ENCODE assay signal across 21 mouse cellular contexts in genomic region chr2:128247967-128248366, GRCm38 (mm10).
A peak's percentile ranks its signal among the peaks of the same experiment; 100 is the strongest.
DNase-seq lines count a peak whose midpoint lies in the region; ATAC-seq and TF ChIP-seq lines count a peak whose summit lies in the region.
"Had no signal": no experiment of that assay in that cellular context is flagged by ENCODE, and none has a peak within 500 bp of the region (broad histone marks: within the 10 kb centered on the region; RNA-seq: fewer than 3 reads in every experiment).

No protein-coding gene starts in this region.

- H3K27me3 ChIP-seq in heart, adult 2 months (ENCODE audit: control insufficient read depth, insufficient read depth, low read length): no peaks in the 10 kb centered on the region
- no peaks in the 10 kb centered on the region for H3K27me3 ChIP-seq in heart, embryonic 12.5 days (replicated peaks)
- H3K27me3 ChIP-seq: forebrain, embryonic 15.5 days; hindbrain, embryonic 13.5 days; limb, embryonic 12.5 days; lung, embryonic 15.5 days; stomach, embryonic 15.5 days had no signal

- no peak for TF ChIP-seq CTCF in heart, adult 2 months (IDR thresholded peaks at IDR 0.05)

- WGBS in heart, adult 2 months: 21% methylated on average over 4 of the region's 4 CpGs
- WGBS in heart, embryonic 12.5 days: 43% methylated on average over 4 of the region's 4 CpGs

- no peak overlapping the region for H3K27ac ChIP-seq in heart, adult 2 months
- no peak overlapping the region for H3K27ac ChIP-seq in heart, embryonic 12.5 days (ENCODE audit: poor library complexity, severe bottlenecking)
- H3K27ac ChIP-seq: forebrain, embryonic 15.5 days; gastrocnemius, adult 2 months; hindbrain, embryonic 13.5 days; limb, embryonic 12.5 days; lung, embryonic 15.5 days; midbrain, embryonic 10.5 days; stomach, embryonic 15.5 days had no signal

- peaks cover 8% of the 10 kb centered on the region for H3K4me1 ChIP-seq in heart, adult 2 months (ENCODE audit: control insufficient read depth, insufficient read depth, low read length)
- H3K4me1 ChIP-seq in heart, embryonic 12.5 days (replicated peaks): peaks cover 15% of the 10 kb centered on the region
- H3K4me1 ChIP-seq: limb, embryonic 12.5 days; midbrain, embryonic 10.5 days; stomach, embryonic 15.5 days had no signal

- intact Hi-C loops in heart, adult 2 months (cut with DNase I): loop anchor here (2.0 to 5.0 kb wide), 4 partner anchors 25 to 149 kb away; no protein-coding TSS in a partner anchor

- H3K36me3 ChIP-seq in heart, adult 2 months (ENCODE audit: control insufficient read depth, insufficient read depth, low read length): no peaks in the 10 kb centered on the region
- H3K36me3 ChIP-seq in heart, embryonic 12.5 days: no peaks in the 10 kb centered on the region
- H3K36me3 ChIP-seq: forebrain, embryonic 15.5 days; hindbrain, embryonic 13.5 days; limb, embryonic 12.5 days; lung, embryonic 15.5 days; midbrain, embryonic 10.5 days; stomach, embryonic 15.5 days had no signal

- no peak for ATAC-seq in heart, embryonic 12.5 days (ENCODE audit: insufficient number of reproducible peaks, low FRiP score)
- ATAC-seq: CD4-positive, CD25-positive, alpha-beta regulatory T cell, adult 4 months; forebrain, embryonic 15.5 days; intestine, embryonic 16.5 days had no signal

- no peak overlapping the region for H3K4me3 ChIP-seq in heart, adult 2 months
- H3K4me3 ChIP-seq in heart, embryonic 12.5 days: no peak overlapping the region
- H3K4me3 ChIP-seq: forebrain, embryonic 15.5 days; gastrocnemius, adult 2 months; hindbrain, embryonic 13.5 days; limb, embryonic 12.5 days; lung, embryonic 15.5 days; midbrain, embryonic 10.5 days; stomach, embryonic 15.5 days had no signal

- H3K4me2 ChIP-seq in heart, embryonic 12.5 days: no peak overlapping the region
- H3K4me2 ChIP-seq: forebrain, embryonic 15.5 days; hindbrain, embryonic 13.5 days; limb, embryonic 12.5 days; liver, embryonic 11.5 days; lung, embryonic 15.5 days; stomach, embryonic 15.5 days had no signal

- no peaks in the 10 kb centered on the region for H3K79me2 ChIP-seq in heart, adult 2 months (replicated peaks; ENCODE audit: control insufficient read depth, insufficient read depth, low read length)

- TF ChIP-seq POLR2A in heart, adult 2 months (IDR thresholded peaks at IDR 0.05; ENCODE audit: insufficient read depth, low read depth, low read length): no peak

- H3K9me3 ChIP-seq in heart, embryonic 12.5 days (replicated peaks): peaks cover 6% of the 10 kb centered on the region
- H3K9me3 ChIP-seq: forebrain, embryonic 15.5 days; limb, embryonic 12.5 days; lung, embryonic 15.5 days; stomach, embryonic 15.5 days had no signal

- no peak overlapping the region for H3K9ac ChIP-seq in heart, adult 2 months (ENCODE audit: low read depth, low read length)
- H3K9ac ChIP-seq in heart, embryonic 12.5 days: no peak overlapping the region
- H3K9ac ChIP-seq: forebrain, embryonic 15.5 days; hindbrain, embryonic 13.5 days; limb, embryonic 12.5 days; lung, embryonic 15.5 days; stomach, embryonic 15.5 days had no signal

- 0 out of 2 replicates have a peak, but pooled peaks have one; percentile 34 for TF ChIP-seq EP300 in heart, adult 2 months (IDR thresholded peaks at IDR 0.05; ENCODE audit: insufficient read depth, low read depth, low read length)

- peak; percentile 44 to 53 for DNase-seq in heart, adult 2 months
- peak; percentile 25 for DNase-seq in kidney, postnatal 14 days
- DNase-seq in kidney, adult 9 months: no peak
- peak; percentile 26 for DNase-seq in heart, postnatal 4 days
- peak; percentile 45 for DNase-seq in retina, postnatal 1 day
- no peak for DNase-seq in embryo, embryonic 10.5 days (ENCODE audit: low spot score)
- DNase-seq: adrenal gland, postnatal 14 days; cerebellum, adult 2 months; cerebellum, postnatal 14 days; gastrocnemius, adult 2 months; right cerebral cortex, postnatal 25 days had no signal

Comparison
In these comparisons a context has a peak if more than half of its experiments do, and no peak if none do; other contexts are left out.
1. DNase-seq: peak in heart, adult 2 months (2 of 2), kidney, postnatal 14 days (single experiment), heart, postnatal 4 days (single experiment) and retina, postnatal 1 day (single experiment); none in kidney, adult 9 months (single experiment) and embryo, embryonic 10.5 days (single experiment).